Mouse (Mus musculus) CH12.LX (cell line): Measurements from ENCODE around the gene Ttc22. TPM values are rescaled to one million over a fixed set of nuclear protein-coding genes. Genes with fewer than 3 reads are reported as not detected.

Source experiments
- DNase-seq: peaks from one replicate; pipeline ENCODE4 v3.0.0-alpha.2; 2013; ENCODE audit errors: extremely low read depth
- H3K27ac ChIP-seq: 2 replicates; pipeline ENCODE4 v1.5.1; 2012; ENCODE audit warnings: low read depth, mild to moderate bottlenecking, control low read depth, moderate library complexity; ENCODE audit not compliant: insufficient read depth
- H3K27me3 ChIP-seq: replicated peaks from 2 replicates; pipeline ENCODE3; 2012; ENCODE audit warnings: inconsistent platforms
- H3K36me3 ChIP-seq, 2 experiments: replicated peaks in 1 of 2; 2 replicates each; pipeline versions ENCODE3 to v1.6.1; 2012; ENCODE audit warnings: inconsistent platforms in 1 of 2, low read length in 1 of 2, mild to moderate bottlenecking in 1 of 2, mixed read lengths in 1 of 2, moderate library complexity in 1 of 2; ENCODE audit not compliant: control insufficient read depth in 1 of 2, insufficient read depth in 1 of 2
- H3K4me1 ChIP-seq, 2 experiments: 2 replicates each; pipeline ENCODE4 v1.6.1; 2012; ENCODE audit warnings: inconsistent platforms in 1 of 2, moderate library complexity in 1 of 2; ENCODE audit not compliant: insufficient read depth in 2 of 2, control insufficient read depth in 1 of 2
- H3K4me2 ChIP-seq: 2 replicates; pipeline ENCODE4 v1.6.1; 2012; ENCODE audit warnings: low read depth, mild to moderate bottlenecking, control low read depth; ENCODE audit not compliant: poor library complexity, insufficient read depth, severe bottlenecking
- H3K4me3 ChIP-seq, 3 experiments: fragments of 150-350 bp in 1 of 3; sonication (generic) in 1 of 3; replicated peaks in 1 of 3; 2 replicates each; pipeline versions ENCODE3 to v1.5.1; 2011 to 2012; ENCODE audit warnings: low read depth in 2 of 3, low read length in 2 of 3, mild to moderate bottlenecking in 2 of 3, moderate library complexity in 2 of 3, control low read depth in 1 of 3, improper control_type of control experiment in 1 of 3, inconsistent platforms in 1 of 3, mixed read lengths in 1 of 3; ENCODE audit not compliant: poor library complexity in 1 of 3
- H3K79me2 ChIP-seq: replicated peaks from 2 replicates; pipeline ENCODE4 v1.6.1; 2012; ENCODE audit warnings: mild to moderate bottlenecking, moderate library complexity; ENCODE audit not compliant: control insufficient read depth, poor library complexity, insufficient read depth, severe bottlenecking; ENCODE audit errors: extremely low read depth
- H3K9ac ChIP-seq: 2 replicates; pipeline ENCODE4 v1.6.1; 2012; ENCODE audit warnings: low read depth, mild to moderate bottlenecking, control low read depth, moderate library complexity; ENCODE audit not compliant: insufficient read depth
- H3K9me3 ChIP-seq: replicated peaks from 2 replicates; pipeline ENCODE3; 2012; ENCODE audit warnings: low read length, inconsistent platforms, mixed read lengths
- CHD2 ChIP-seq: IDR thresholded peaks from 2 replicates; pipeline ENCODE4 v1.6.1; 2011; ENCODE audit warnings: low read length, improper control_type of control experiment
- E2F4 ChIP-seq: IDR thresholded peaks from 2 replicates; pipeline ENCODE4 v1.6.1; 2011; ENCODE audit warnings: low read depth, low read length, improper control_type of control experiment; ENCODE audit not compliant: insufficient replicate concordance
- ELF1 ChIP-seq: IDR thresholded peaks from 2 replicates; pipeline ENCODE4 v1.6.1; 2014; ENCODE audit warnings: low read depth, mild to moderate bottlenecking, inconsistent platforms, low read length, improper control_type of control experiment
- EP300 ChIP-seq: IDR thresholded peaks from 2 replicates; pipeline ENCODE4 v1.6.1; 2011; ENCODE audit warnings: low read length, improper control_type of control experiment
- HCFC1 ChIP-seq: IDR thresholded peaks from 2 replicates; pipeline ENCODE4 v1.6.1; 2012; ENCODE audit warnings: low read depth, mild to moderate bottlenecking, inconsistent platforms, low read length, improper control_type of control experiment
- IRF4 ChIP-seq: IDR thresholded peaks from 2 replicates; pipeline ENCODE4 v1.6.1; 2014; ENCODE audit warnings: low read depth, mild to moderate bottlenecking, inconsistent platforms, low read length, improper control_type of control experiment
- JUN ChIP-seq: IDR thresholded peaks from 2 replicates; pipeline ENCODE4 v1.6.1; 2011; ENCODE audit warnings: low read depth, mild to moderate bottlenecking, low read length, improper control_type of control experiment, moderate library complexity; ENCODE audit not compliant: insufficient read depth
- MAZ ChIP-seq: IDR thresholded peaks from 2 replicates; pipeline ENCODE4 v1.6.1; 2012; ENCODE audit warnings: low read depth, mild to moderate bottlenecking, inconsistent platforms, low read length, improper control_type of control experiment, moderate library complexity
- MEF2A ChIP-seq: IDR thresholded peaks from 2 replicates; pipeline ENCODE4 v1.6.1; 2014; ENCODE audit warnings: low read depth, mild to moderate bottlenecking, inconsistent platforms, low read length, improper control_type of control experiment, borderline replicate concordance
- MYC ChIP-seq: IDR thresholded peaks from 2 replicates; pipeline ENCODE4 v1.6.1; 2011; ENCODE audit warnings: low read depth, mild to moderate bottlenecking, improper control_type of control experiment, low read length
- NELFE ChIP-seq: IDR thresholded peaks from 2 replicates; pipeline ENCODE4 v1.6.1; 2011; ENCODE audit warnings: low read depth, low read length, improper control_type of control experiment
- TBP ChIP-seq: conservative IDR thresholded peaks from 2 replicates; pipeline ENCODE4 v1.6.1; 2011; ENCODE audit warnings: low read depth, low read length, improper control_type of control experiment
- TCF12 ChIP-seq: IDR thresholded peaks from 2 replicates; pipeline ENCODE4 v1.6.1; 2014; ENCODE audit warnings: low read depth, mild to moderate bottlenecking, inconsistent platforms, low read length, improper control_type of control experiment
- UBTF ChIP-seq: IDR thresholded peaks from 2 replicates; pipeline ENCODE4 v1.6.1; 2012; ENCODE audit warnings: low read depth, mild to moderate bottlenecking, inconsistent platforms, low read length, improper control_type of control experiment, moderate library complexity
- USF1 ChIP-seq: IDR thresholded peaks from 2 replicates; pipeline ENCODE4 v1.6.1; 2014; ENCODE audit warnings: low read depth, mild to moderate bottlenecking, inconsistent platforms, low read length, improper control_type of control experiment
- USF2 ChIP-seq: conservative IDR thresholded peaks from 2 replicates; pipeline ENCODE4 v1.6.1; 2011; ENCODE audit warnings: low read depth, low read length, improper control_type of control experiment
- ZKSCAN1 ChIP-seq: IDR thresholded peaks from 2 replicates; pipeline ENCODE4 v1.6.1; 2012; ENCODE audit warnings: low read depth, inconsistent platforms, low read length, improper control_type of control experiment, borderline replicate concordance
- ZMIZ1 ChIP-seq: IDR thresholded peaks from 2 replicates; pipeline ENCODE4 v1.6.1; 2012; ENCODE audit warnings: low read depth, mild to moderate bottlenecking, inconsistent platforms, low read length, improper control_type of control experiment
- ZNF384 ChIP-seq: IDR thresholded peaks from 2 replicates; pipeline ENCODE4 v1.6.1; 2012; ENCODE audit warnings: low read depth, low read length, improper control_type of control experiment, inconsistent platforms
- dilution Hi-C: fragments of 300-500 bp; cut with MboI; formaldehyde crosslinking; loops from 2 replicates; pipeline ENCODE4 v1.14.3; 2020; ENCODE audit warnings: low sequenced_read_pairs; ENCODE audit not compliant: extremely low pct_unique_long_range_greater_than_20kb, extremely low pct_ligation_motif_present
- in situ Hi-C: fragments of 300-500 bp; cut with MboI; formaldehyde crosslinking; loops from 3 replicates; pipeline ENCODE4 v1.14.3; 2019; ENCODE audit warnings: low sequenced_read_pairs, low pct_ligation_motif_present, low pct_unique_long_range_greater_than_20kb, mixed read lengths
- polyA plus RNA-seq: library from polyadenylated mRNA; unstranded; fragments of >175 nt; gene quantifications from 2 replicates; pipeline ENCODE4 v1.2.1, GENCODE M21; 2012; ENCODE audit warnings: low read depth; ENCODE audit not compliant: insufficient read length
- total RNA-seq, 2 experiments: library from RNA; depleted of rRNA; stranded (reverse); fragments of 300-350 nt in 1 of 2; fragments of >200 nt in 1 of 2; gene quantifications; 2 replicates each; pipeline ENCODE4 v1.2.3; 2012 to 2014

Gene Ttc22
- total and polyA plus RNA-seq, 3 experiments = not detected

DNA sequence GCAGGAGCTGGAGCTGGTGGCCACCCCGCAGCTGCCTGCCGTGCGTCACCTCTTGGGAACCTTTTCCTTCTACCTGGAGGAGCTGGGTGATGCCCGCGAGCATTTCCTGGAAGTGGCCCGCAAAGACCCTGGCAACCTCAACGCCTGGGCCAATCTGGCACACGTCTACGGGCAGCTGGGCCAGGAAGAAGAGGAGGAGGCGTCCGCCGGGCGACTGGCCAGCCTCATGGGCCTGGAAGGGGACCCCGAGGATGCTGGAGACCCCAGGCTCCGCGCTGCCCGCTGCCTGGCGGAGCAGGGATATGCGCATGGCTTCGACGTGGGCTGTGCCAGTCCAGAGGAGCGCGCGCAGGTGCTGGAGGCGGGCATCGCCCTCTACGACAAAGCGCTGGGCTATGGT, 480 bp downstream of the Ttc22 start:
- Histone ChIP-seq H3K9ac (no peak overlapping the region), H3K36me3 (no peaks in the 10 kb centered on the region), H3K4me3 (no peak overlapping the region), H3K4me1 (no peaks in the 10 kb centered on the region), H3K4me2 (no peak overlapping the region), H3K79me2 (no peaks in the 10 kb centered on the region), H3K9me3 (no peaks in the 10 kb centered on the region), H3K27me3 (peaks cover 57% of the 10 kb centered on the region)
- dilution Hi-C loops = no loop called here
- in situ Hi-C loops = no loop called here
- DNase-seq = no peak
- no peak for TF ChIP-seq TBP
- no peak for TF ChIP-seq ZKSCAN1
- no peak for TF ChIP-seq USF2
- TF ChIP-seq EP300 = no peak
- no peak for TF ChIP-seq TCF12
- TF ChIP-seq MYC = no peak
- TF ChIP-seq IRF4 = no peak
- TF ChIP-seq JUN = no peak
- no peak for TF ChIP-seq NELFE
- no peak for TF ChIP-seq UBTF
- TF ChIP-seq ELF1 = no peak
- TF ChIP-seq ZNF384 = no peak
- TF ChIP-seq USF1 = no peak
- TF ChIP-seq HCFC1 = no peak
- TF ChIP-seq MAZ = no peak
- no peak for TF ChIP-seq MEF2A
- TF ChIP-seq ZMIZ1 = no peak
- TF ChIP-seq, all 38 proteins: peak for 0
- no peak overlapping the region for H3K27ac ChIP-seq

DNA sequence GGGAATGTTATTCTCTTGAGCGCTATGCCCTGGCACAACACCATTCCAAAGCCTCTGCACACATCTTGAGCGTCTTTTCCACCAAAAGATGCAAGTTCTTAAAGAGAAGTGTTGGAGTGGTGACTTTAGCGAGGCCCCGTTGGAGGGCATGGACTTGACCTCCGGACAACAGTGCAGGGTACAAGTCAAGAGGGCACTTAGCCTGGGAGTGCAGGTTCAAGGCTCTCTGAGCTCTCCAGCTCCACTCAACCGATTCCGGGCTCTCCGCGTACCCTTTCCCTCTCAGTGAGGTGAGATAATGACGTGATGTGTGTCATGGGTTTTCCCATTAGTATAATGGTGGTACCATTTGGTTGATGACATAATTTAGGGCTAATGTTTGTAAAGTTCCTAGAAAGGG, 2.0 kb downstream of the Ttc22 start:
- H3K4me1 ChIP-seq = peaks cover 0 to 7% of the 10 kb centered on the region in 2 experiments; a peak in 2 of 4 replicates
- no peaks in the 10 kb centered on the region for H3K79me2 ChIP-seq
- TF ChIP-seq E2F4 (no peak), CHD2 (no peak)
- H3K9ac ChIP-seq = no peak overlapping the region
- no peak overlapping the region for H3K4me3 ChIP-seq
- in situ Hi-C loops = no loop called here
- H3K36me3 ChIP-seq = no peaks in the 10 kb centered on the region
- dilution Hi-C loops = no loop called here
- DNase-seq = no peak
- no peak overlapping the region for H3K27ac ChIP-seq
- no peak overlapping the region for H3K4me2 ChIP-seq
- H3K9me3 ChIP-seq = no peaks in the 10 kb centered on the region
- H3K27me3 ChIP-seq = peaks cover 67% of the 10 kb centered on the region
